Comparison of ENCODE assay signal across 9 mouse cellular contexts in genomic region chr15:81448463-81448862, GRCm38 (mm10). TPM values are rescaled to one million over a fixed set of nuclear protein-coding genes. Genes with fewer than 3 reads are reported as not detected.
DNase-seq lines count a peak whose midpoint lies in the region; ATAC-seq and TF ChIP-seq lines count a peak whose summit lies in the region.
"Had no signal": no experiment of that assay in that cellular context is flagged by ENCODE, and none has a peak within 500 bp of the region (broad histone marks: within the 10 kb centered on the region; RNA-seq: fewer than 3 reads in every experiment).

No protein-coding gene starts in this region.

- H3K27me3 ChIP-seq in forebrain, embryonic 16.5 days (replicated peaks; ENCODE audit: control insufficient read depth, insufficient read depth, low read length) = no peaks in the 10 kb centered on the region
- no peaks in the 10 kb centered on the region for H3K27me3 ChIP-seq in kidney, embryonic 15.5 days
- no peaks in the 10 kb centered on the region for H3K27me3 ChIP-seq in liver, embryonic 16.5 days (ENCODE audit: control insufficient read depth, insufficient read depth, low read depth, low read length)
- H3K27me3 ChIP-seq: neural tube, embryonic 12.5 days had no signal

- H3K9me3 ChIP-seq in forebrain, embryonic 16.5 days (ENCODE audit: control insufficient read depth, low read length) = no peaks in the 10 kb centered on the region
- H3K9me3 ChIP-seq in kidney, embryonic 15.5 days (replicated peaks) = no peaks in the 10 kb centered on the region
- no peaks in the 10 kb centered on the region for H3K9me3 ChIP-seq in liver, embryonic 16.5 days (replicated peaks; ENCODE audit: control insufficient read depth, low read length)
- H3K9me3 ChIP-seq: neural tube, embryonic 12.5 days had no signal

- TF ChIP-seq POLR2A in olfactory bulb, adult 2 months (IDR thresholded peaks at IDR 0.05; ENCODE audit: insufficient read depth, low read depth, low read length) = no peak

- WGBS in forebrain, embryonic 16.5 days = 39% methylated on average over 3 of the region's 3 CpGs
- WGBS in kidney, embryonic 15.5 days = 53% methylated on average over 3 of the region's 3 CpGs
- WGBS in liver, embryonic 16.5 days (ENCODE audit: insufficient replicate concordance) = 27% methylated on average over 3 of the region's 3 CpGs
- 34% methylated on average over 3 of the region's 3 CpGs for WGBS in olfactory bulb, adult 2 months

- 0 out of 2 replicates have a peak, but pooled peaks have one; percentile 26 for TF ChIP-seq CTCF in olfactory bulb, adult 2 months (IDR thresholded peaks at IDR 0.05; ENCODE audit: insufficient read depth, low read depth, low read length)

- DNase-seq in urinary bladder, adult 18-20 months (ENCODE audit: low spot score in 2 of 2) = peak; percentile 20 to 29
- no peak for DNase-seq in urinary bladder, postnatal 4 days (ENCODE audit: low spot score in 2 of 2)
- peak; percentile 49 for DNase-seq in c-Kit-negative CD71-positive TER-119-positive erythroid progenitor cells, embryonic 14.5 days (ENCODE audit: low read depth, low spot score)
- DNase-seq in thymus, postnatal 4 days = peak; percentile 59

- no peaks in the 10 kb centered on the region for H3K4me1 ChIP-seq in forebrain, embryonic 16.5 days (replicated peaks; ENCODE audit: control insufficient read depth, insufficient read depth, low read length)
- H3K4me1 ChIP-seq in kidney, embryonic 15.5 days = no peaks in the 10 kb centered on the region
- H3K4me1 ChIP-seq in liver, embryonic 16.5 days (ENCODE audit: control insufficient read depth, low read depth, low read length) = no peaks in the 10 kb centered on the region
- H3K4me1 ChIP-seq in olfactory bulb, adult 2 months (ENCODE audit: control insufficient read depth, insufficient read depth, low read length) = no peaks in the 10 kb centered on the region
- H3K4me1 ChIP-seq: neural tube, embryonic 12.5 days had no signal

- H3K4me2 ChIP-seq in forebrain, embryonic 16.5 days (ENCODE audit: low read length) = no peak overlapping the region
- no peak overlapping the region for H3K4me2 ChIP-seq in kidney, embryonic 15.5 days
- H3K4me2 ChIP-seq in liver, embryonic 16.5 days (ENCODE audit: low read depth, low read length) = no peak overlapping the region
- H3K4me2 ChIP-seq: neural tube, embryonic 12.5 days had no signal

- H3K36me3 ChIP-seq in forebrain, embryonic 16.5 days (ENCODE audit: control insufficient read depth, insufficient read depth) = peaks cover 3% of the 10 kb centered on the region; the same call in 1 of the 2 replicates
- H3K36me3 ChIP-seq in kidney, embryonic 15.5 days = peaks cover 61% of the 10 kb centered on the region
- H3K36me3 ChIP-seq in liver, embryonic 16.5 days (ENCODE audit: control insufficient read depth, insufficient read depth) = peaks cover 4% of the 10 kb centered on the region; the same call in 1 of the 2 replicates

- ATAC-seq in forebrain, embryonic 16.5 days = peak; percentile 79
- ATAC-seq in kidney, embryonic 15.5 days (replicated peaks; ENCODE audit: low FRiP score) = 0 out of 2 replicates have a peak, but pooled peaks have one; percentile 43
- ATAC-seq in liver, embryonic 16.5 days (ENCODE audit: low read depth) = peak; percentile 35; the same call in 1 of the 2 replicates

- no peak overlapping the region; the same call in 1 of the 2 replicates for H3K27ac ChIP-seq in forebrain, embryonic 16.5 days (ENCODE audit: low read length)
- H3K27ac ChIP-seq in kidney, embryonic 15.5 days = no peak overlapping the region
- H3K27ac ChIP-seq in liver, embryonic 16.5 days (ENCODE audit: low read length) = no peak overlapping the region
- no peak overlapping the region for H3K27ac ChIP-seq in olfactory bulb, adult 2 months (ENCODE audit: insufficient read depth, low read depth, low read length)
- H3K27ac ChIP-seq: neural tube, embryonic 12.5 days had no signal

- H3K4me3 ChIP-seq in forebrain, embryonic 16.5 days (replicated peaks; ENCODE audit: low read length) = no peak overlapping the region
- no peak overlapping the region for H3K4me3 ChIP-seq in kidney, embryonic 15.5 days (replicated peaks)
- H3K4me3 ChIP-seq in liver, embryonic 16.5 days (ENCODE audit: low read depth, low read length) = no peak overlapping the region
- H3K4me3 ChIP-seq in olfactory bulb, adult 2 months (ENCODE audit: insufficient read depth, low read depth, low read length) = no peak overlapping the region
- H3K4me3 ChIP-seq: neural tube, embryonic 12.5 days had no signal

- H3K9ac ChIP-seq in forebrain, embryonic 16.5 days (replicated peaks; ENCODE audit: low read depth, low read length) = 0 out of 2 replicates have a peak overlapping the region, but pooled peaks have one; percentile 14
- no peak overlapping the region for H3K9ac ChIP-seq in kidney, embryonic 15.5 days
- no peak overlapping the region for H3K9ac ChIP-seq in liver, embryonic 16.5 days (ENCODE audit: low read depth, low read length)
- H3K9ac ChIP-seq: neural tube, embryonic 12.5 days had no signal

RNA-seq across cellular contexts. Expression of gene Rbx1, which starts 17.6 kb away (rescaled TPM):
- 449 and 466 TPM in 2 replicates for polyA plus RNA-seq in forebrain, embryonic 16.5 days (2015; fragmentation: Nextera tagmentation; extraction: Ambion mirVana)
- 459 and 522 TPM in 2 replicates for polyA plus RNA-seq in kidney, embryonic 15.5 days (2015; fragmentation: Nextera tagmentation; extraction: Ambion mirVana)
- 189 and 239 TPM in 2 replicates for polyA plus RNA-seq in liver, embryonic 16.5 days (2015; fragmentation: Nextera tagmentation; extraction: Ambion mirVana)
- not detected in 2 replicates for polyA plus RNA-seq in olfactory bulb, adult 2 months (2012; ENCODE audit: insufficient read depth, insufficient read length, low replicate concordance, missing spikeins)

RNA-seq across cellular contexts. Expression of gene Dnajb7, which starts 40.4 kb away (rescaled TPM):
- polyA plus RNA-seq in forebrain, embryonic 16.5 days (2015; fragmentation: Nextera tagmentation; extraction: Ambion mirVana) = 1.4 and 2.3 TPM in 2 replicates
- 2.1 and 2.2 TPM in 2 replicates for polyA plus RNA-seq in kidney, embryonic 15.5 days (2015; fragmentation: Nextera tagmentation; extraction: Ambion mirVana)
- polyA plus RNA-seq in liver, embryonic 16.5 days (2015; fragmentation: Nextera tagmentation; extraction: Ambion mirVana) = 0.39 and 0.77 TPM in 2 replicates
- not detected in 2 replicates for polyA plus RNA-seq in olfactory bulb, adult 2 months (2012; ENCODE audit: insufficient read depth, insufficient read length, low replicate concordance, missing spikeins)

RNA-seq across cellular contexts. Expression of gene Xpnpep3, which starts 48.5 kb away (rescaled TPM):
- 9.0 and 10.0 TPM in 2 replicates for polyA plus RNA-seq in forebrain, embryonic 16.5 days (2015; fragmentation: Nextera tagmentation; extraction: Ambion mirVana)
- polyA plus RNA-seq in kidney, embryonic 15.5 days (2015; fragmentation: Nextera tagmentation; extraction: Ambion mirVana) = 13.2 and 13.3 TPM in 2 replicates
- 5.9 and 6.6 TPM in 2 replicates for polyA plus RNA-seq in liver, embryonic 16.5 days (2015; fragmentation: Nextera tagmentation; extraction: Ambion mirVana)
- polyA plus RNA-seq in olfactory bulb, adult 2 months (2012; ENCODE audit: insufficient read depth, insufficient read length, low replicate concordance, missing spikeins) = not detected in 2 replicates

RNA-seq across cellular contexts. Expression of gene St13, which starts 48.6 kb away (rescaled TPM):
- 206 and 233 TPM in 2 replicates for polyA plus RNA-seq in forebrain, embryonic 16.5 days (2015; fragmentation: Nextera tagmentation; extraction: Ambion mirVana)
- polyA plus RNA-seq in kidney, embryonic 15.5 days (2015; fragmentation: Nextera tagmentation; extraction: Ambion mirVana) = 185 and 196 TPM in 2 replicates
- polyA plus RNA-seq in liver, embryonic 16.5 days (2015; fragmentation: Nextera tagmentation; extraction: Ambion mirVana) = 59.2 and 59.4 TPM in 2 replicates
- polyA plus RNA-seq in olfactory bulb, adult 2 months (2012; ENCODE audit: insufficient read depth, insufficient read length, low replicate concordance, missing spikeins) = 972 TPM in 1 of 2 replicates, not detected in the other

Comparison
In these comparisons a context has a peak if more than half of its experiments do, and no peak if none do; other contexts are left out.
1. DNase-seq: peak in urinary bladder, adult 18-20 months (2 of 2), c-Kit-negative CD71-positive TER-119-positive erythroid progenitor cells, embryonic 14.5 days (single experiment) and thymus, postnatal 4 days (single experiment); none in urinary bladder, postnatal 4 days (0 of 2).
2. RNA of gene Rbx1, which starts 17.6 kb away (polyA plus RNA-seq): 449 to 466 TPM in forebrain, embryonic 16.5 days, 459 to 522 TPM in kidney, embryonic 15.5 days and 189 to 239 TPM in liver, embryonic 16.5 days; not detected in olfactory bulb, adult 2 months; every median in the first group is over 100 times any median in the second.
3. Peak in every context shown above with its lines, with median percentiles within 50 percentile points of each other: ATAC-seq.